Mouse (Mus musculus): Measurements from ENCODE around the gene Cdk2ap1.
A peak's percentile ranks its signal among the peaks of the same experiment; 100 is the strongest.
"Not testable (repeated sequence)": the region's sequence is repeated elsewhere in the genome, so short reads cannot be mapped to it uniquely, and the experiment has no call there.

Gene Cdk2ap1

DNA sequence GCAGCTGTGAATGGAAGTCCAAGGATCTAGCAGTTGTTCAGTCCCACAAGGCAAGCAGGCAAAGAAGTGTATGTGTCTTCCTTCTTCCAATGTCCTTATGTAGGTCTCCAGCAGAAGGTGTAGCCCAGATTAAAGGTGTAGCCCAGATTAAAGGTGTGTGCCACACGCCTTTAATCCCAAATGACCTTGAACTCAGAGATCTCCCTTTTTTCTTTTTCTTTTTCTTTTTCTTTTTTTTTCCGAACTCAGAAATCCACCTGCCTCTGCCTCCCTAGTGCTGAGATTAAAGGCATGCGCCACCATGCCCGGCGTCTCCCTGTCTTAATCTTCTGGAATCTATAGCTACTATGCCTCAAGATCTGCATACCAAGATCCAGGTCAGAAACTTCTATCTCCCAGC is at the start of gene Cdk2ap1:
Gene Cdk2ap1, minus strand, starts transcription at position 101 of the 400 bp plus-strand sequence.
- DNase-seq (ENCODE audit: low spot score) = not testable (repeated sequence)

GRCm38 (mm10) chr5:124412163-124412562 is 49.3 kb upstream of the Cdk2ap1 start:
- no peak for DNase-seq (ENCODE audit: low spot score)

DNA sequence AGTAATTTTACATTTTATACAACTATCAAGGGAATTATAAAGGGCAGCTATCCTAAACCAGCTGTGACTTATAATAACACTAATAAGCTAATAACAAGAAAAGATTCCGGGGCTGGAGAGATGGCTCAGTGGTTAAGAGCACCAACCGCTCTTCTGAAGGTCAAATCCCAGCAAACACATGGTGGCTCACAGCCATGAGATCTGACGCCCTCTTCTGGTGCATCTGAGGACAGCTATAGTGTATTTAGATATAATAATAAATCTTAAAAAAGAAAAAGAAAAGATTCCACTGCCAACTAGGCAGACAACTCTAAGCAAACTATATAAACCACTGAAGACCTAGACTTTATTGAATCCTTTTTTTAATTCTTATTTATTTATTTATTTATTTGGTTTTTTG is 47.9 kb upstream of the Cdk2ap1 start:
- DNase-seq (ENCODE audit: low spot score) = no peak

DNA sequence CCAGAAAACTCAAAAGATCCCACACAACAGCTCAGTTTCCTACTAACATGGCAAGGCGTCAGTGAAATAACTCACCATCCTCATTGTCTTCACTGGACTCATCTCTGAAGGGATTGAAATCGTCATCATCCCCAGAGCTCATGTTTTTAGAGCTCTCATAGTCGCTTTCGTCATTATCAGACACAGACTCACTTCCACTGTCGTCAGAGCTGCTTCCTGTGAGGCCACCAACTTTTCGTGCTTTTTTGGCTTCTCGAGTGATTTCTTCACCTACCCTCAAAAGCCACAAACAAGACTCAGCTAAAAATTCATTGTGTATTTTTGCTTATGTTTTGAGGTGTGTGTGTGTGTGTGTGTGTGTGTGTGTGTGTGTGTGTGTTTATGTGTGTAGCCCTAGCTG is 30.8 kb upstream of the Cdk2ap1 start:
- DNase-seq (ENCODE audit: low spot score) = no peak

DNA sequence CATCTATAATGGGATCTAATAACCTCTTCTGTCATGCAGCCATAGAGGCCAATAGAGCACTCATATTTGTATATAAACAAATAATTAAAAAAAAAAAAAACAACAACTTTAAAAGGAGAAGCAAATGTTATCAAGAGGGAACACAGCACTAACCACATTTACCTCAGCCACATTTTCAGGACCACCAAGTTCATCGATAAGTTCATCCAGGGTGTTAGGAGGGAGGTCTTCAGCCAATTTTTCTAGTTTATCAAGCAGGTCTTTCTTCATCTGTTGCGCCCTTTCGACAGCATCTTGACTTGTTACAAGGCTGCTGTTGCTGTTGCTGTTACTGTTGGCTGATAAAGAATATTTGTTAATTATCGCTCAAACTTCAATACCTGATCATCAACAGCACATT is 29.5 kb upstream of the Cdk2ap1 start:
- DNase-seq (ENCODE audit: low spot score) = no peak

DNA sequence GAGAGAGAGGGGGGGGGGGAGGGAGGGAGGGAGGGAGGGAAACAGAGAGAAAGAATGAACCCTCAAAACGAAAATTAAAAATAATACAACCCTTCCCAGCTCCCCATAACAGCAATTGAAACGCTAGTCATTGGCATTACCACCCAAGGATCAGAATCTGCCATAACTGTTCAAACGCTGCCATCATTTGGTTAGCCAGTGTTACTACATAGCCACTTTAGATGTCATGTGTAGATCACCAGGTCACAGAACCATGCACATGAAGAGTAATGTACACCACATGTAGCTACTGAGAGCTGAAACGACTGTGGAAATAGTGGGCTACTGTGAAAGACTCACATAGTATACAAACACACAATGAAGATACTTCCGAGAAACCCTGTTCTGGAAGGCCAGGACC is 25.1 kb upstream of the Cdk2ap1 start:
- no peak for DNase-seq (ENCODE audit: low spot score)

GRCm38 (mm10) chr5:124380121-124380520 is 17.2 kb upstream of the Cdk2ap1 start:
- DNase-seq (ENCODE audit: low spot score) = no peak

DNA sequence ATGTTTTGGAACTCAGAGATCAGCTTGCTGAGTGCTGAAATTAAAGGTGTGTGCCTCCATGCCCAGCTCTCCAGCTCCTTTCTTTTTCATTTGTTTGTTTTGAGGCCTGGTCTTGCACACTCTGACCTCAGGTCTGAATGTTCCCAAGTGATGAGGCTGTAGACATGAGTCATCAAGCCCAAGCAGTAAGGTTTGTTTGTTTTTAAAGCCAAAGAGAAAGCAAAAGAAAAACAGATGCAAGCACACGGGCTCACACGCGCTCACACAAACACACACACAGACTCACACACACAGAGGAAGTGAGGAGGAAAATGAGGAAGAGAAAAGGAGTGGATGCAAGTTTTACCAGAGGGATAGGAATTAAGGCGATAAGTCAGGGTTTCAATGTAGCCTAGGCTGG is 14.3 kb upstream of the Cdk2ap1 start:
- DNase-seq (ENCODE audit: low spot score) = peak; percentile 31

GRCm38 (mm10) chr5:124376401-124376800 is 13.5 kb upstream of the Cdk2ap1 start:
- DNase-seq (ENCODE audit: low spot score) = no peak

- no peak for DNase-seq (ENCODE audit: low spot score)
These were observed 11.4 kb upstream of the Cdk2ap1 start for GRCm38 (mm10) chr5:124374298-124374697.

DNA sequence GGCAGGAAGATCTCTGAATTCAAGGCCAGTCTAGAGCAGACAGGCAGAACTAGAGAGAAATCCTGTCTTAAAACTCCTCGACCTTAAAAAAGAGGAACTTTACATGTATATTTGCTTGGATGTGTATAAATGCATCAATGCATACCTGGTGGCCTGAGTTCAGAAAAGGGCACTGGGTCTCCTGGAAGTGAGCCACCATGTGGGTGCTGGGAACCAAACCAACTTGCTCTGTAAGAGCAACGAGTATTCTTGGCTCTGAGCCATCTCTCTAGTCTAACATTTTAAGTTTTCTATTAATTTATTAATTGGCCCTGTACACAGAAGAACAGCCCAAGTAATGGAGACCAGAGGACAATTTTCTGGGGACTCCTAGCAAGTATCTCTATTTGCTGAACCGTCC is 3.8 kb upstream of the Cdk2ap1 start:
- DNase-seq (ENCODE audit: low spot score) = no peak

- no peak for DNase-seq (ENCODE audit: low spot score)
These were observed 2.9 kb upstream of the Cdk2ap1 start for GRCm38 (mm10) chr5:124365754-124366153.

GRCm38 (mm10) chr5:124364173-124364918 is 1.5 kb upstream of the Cdk2ap1 start:
- DNase-seq (ENCODE audit: low spot score) = no peak

- DNase-seq (ENCODE audit: low spot score) = no peak
These were observed 3.2 kb downstream of the Cdk2ap1 start for GRCm38 (mm10) chr5:124359641-124360040.

DNA sequence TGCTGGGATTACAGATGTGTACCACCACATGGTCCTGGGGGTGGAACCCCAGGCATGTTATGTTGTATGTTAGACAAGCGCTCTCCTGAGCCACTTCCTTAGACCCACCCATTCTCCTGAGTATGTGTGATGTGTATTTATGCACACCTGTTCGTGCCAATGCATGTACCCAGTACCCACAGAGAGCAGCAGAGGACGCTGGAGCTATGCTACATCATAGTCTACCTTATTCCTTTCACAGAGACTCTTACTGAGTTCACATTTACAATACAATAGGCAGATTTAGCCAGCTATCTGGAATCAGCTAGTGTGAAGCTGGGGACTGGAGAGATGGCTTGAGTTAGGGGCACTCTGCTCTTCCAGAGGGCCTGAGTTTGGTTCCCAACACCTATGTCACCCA is 6.2 kb downstream of the Cdk2ap1 start:
- DNase-seq (ENCODE audit: low spot score) = no peak

GRCm38 (mm10) chr5:124355425-124355959 is 7.4 kb downstream of the Cdk2ap1 start:
- DNase-seq (ENCODE audit: low spot score) = no peak

- DNase-seq (ENCODE audit: low spot score) = peak; percentile 45
These were observed 8.1 kb downstream of the Cdk2ap1 start for GRCm38 (mm10) chr5:124354574-124355424.

- peak; percentile 52 for DNase-seq (ENCODE audit: low spot score)
These were observed 8.9 kb downstream of the Cdk2ap1 start for GRCm38 (mm10) chr5:124353726-124354547.

DNA sequence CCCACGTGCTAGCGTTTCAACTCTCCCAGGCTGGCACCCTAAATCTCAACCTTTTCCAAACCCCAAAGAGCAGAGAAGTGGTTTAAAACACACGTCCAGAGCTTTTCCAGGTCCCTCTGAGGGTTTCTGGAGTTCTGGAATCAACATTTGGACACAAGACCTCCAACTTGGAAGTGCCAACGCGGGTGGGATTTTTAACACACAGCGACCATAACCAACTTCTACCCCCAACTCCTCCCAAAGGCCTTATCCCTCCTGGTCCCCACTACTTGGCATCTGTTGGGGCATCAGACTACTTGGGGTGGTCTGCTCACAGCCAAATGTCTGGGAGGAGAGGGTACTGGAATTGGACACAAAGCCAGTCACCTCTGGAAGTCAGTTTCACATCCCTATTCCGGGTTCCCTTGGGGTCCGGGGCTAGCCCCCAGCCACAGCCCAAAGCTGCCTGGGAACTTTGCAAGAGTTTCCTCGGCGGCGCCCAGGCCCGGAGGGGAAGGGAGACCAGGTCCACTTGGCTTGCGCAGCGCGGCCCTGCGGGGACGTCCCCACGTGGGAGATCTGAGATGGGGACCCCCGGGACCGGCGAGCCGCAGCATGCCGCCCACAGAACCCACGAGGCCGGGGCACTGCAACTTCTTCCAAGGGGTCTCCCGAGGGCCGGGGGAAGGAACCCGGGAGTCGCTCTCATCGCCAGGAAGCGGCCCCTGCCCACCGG is 9.7 kb downstream of the Cdk2ap1 start:
- peak; percentile 47 for DNase-seq (ENCODE audit: low spot score)

DNA sequence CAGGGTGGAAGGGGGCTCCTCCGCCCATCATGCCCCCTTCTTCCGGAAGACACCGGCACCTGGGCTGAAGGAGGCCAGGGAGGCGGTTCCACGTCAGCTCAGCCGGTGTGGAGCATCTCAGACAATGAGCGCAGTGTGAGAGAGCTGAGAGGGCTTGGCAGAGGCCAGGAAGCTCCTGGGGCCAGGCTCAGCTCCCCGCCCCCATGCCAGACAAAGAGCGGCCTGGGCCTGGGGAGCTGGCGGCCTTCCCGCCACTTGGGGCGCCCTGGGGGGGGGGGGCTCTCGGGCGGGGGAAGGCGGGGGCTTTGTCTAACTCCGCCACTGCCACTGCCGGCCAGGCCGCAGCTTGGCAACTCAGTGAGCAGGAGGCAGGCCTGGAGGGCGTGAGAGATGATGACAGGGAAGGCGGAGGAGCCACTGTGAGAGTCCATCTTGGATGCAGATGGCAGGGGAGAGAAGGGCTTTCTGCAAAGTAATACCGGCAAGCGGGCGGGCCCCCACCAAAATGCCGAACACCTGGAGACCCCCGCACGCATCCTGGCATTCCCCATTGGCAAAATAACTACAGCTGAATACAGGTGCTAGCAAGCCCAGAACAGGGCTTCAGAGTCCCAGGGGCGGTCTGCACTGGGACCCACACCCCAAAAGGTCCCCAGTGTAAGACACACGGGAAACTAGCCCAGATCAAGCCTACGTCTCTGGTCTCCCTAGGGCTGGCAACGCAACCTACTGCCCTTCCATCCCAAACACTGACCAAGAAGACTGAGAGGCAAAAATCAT is 10.6 kb downstream of the Cdk2ap1 start:
- DNase-seq (ENCODE audit: low spot score) = peak; percentile 92

GRCm38 (mm10) chr5:124351604-124352003 is 11.3 kb downstream of the Cdk2ap1 start:
- DNase-seq (ENCODE audit: low spot score) = no peak

Data from adipocyte (in vitro differentiated cells).